Mouse (Mus musculus): ENCODE data around the gene Tatdn2.

DNA sequence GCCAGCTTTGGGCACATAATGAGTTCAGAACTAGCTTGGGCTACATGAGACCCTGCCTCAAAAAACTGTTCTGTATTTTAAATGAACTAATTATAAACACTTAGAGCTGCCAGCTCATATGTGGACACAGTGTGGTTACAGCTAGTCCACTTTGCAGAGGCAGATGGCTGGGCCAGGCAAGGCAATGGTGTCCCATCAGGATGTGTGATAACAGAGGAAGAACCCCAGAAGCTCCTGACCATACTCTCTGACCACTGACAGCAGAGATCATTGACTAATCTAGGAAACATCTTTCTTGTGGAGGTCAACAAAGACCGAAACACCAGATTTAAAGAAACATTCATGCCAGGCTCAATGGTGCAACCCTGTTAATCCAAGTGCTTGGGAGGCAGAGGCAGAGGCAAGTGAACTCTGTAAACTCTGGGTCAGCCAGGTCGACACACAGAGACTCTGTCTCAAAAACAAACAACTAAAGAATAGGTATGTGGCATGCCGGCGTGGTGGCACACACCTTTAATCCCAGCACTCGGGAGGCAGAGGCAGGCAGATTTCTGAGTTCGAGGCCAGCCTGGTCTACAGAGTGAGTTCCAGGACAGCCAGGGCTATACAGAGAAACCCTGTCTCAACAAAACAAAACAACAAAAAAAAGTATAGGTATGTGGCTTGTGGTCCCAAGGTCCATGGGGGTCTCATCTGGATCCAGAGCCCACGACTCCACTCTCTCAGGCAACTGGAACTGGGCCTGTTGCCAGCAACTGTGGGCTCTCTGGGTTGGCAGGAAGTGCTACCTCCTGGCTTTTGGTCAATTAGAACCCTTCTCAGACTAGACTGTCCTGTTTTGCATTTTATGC, 47.3 kb upstream of the Tatdn2 start:
- TF ChIP-seq CTCF (IDR thresholded peaks at IDR 0.05; ENCODE audit: control insufficient read depth, insufficient read depth, insufficient read length) (no peak), MAX (IDR thresholded peaks at IDR 0.05) (no peak), MYOD1 (IDR thresholded peaks at IDR 0.05; ENCODE audit: control insufficient read depth, insufficient read length, low read depth) (no peak), USF1 (IDR thresholded peaks at IDR 0.05; ENCODE audit: low read depth) (no peak), FOSL1 (IDR thresholded peaks at IDR 0.05; ENCODE audit: insufficient read depth, low read length, poor library complexity, severe bottlenecking) (no peak)
